Mouse (Mus musculus) ES-E14 (cell line): ENCODE results near the gene 5031439G07Rik.

Source experiments
- CHD2 ChIP-seq: IDR thresholded peaks from 2 replicates; pipeline ENCODE4 v1.6.1; 2014; ENCODE audit warnings: mild to moderate bottlenecking, low read depth, low read length, inconsistent platforms
- HCFC1 ChIP-seq: IDR thresholded peaks from 2 replicates; pipeline ENCODE4 v1.6.1; 2012; ENCODE audit warnings: low read length, inconsistent platforms, borderline replicate concordance; ENCODE audit not compliant: insufficient read depth
- MAFK ChIP-seq: IDR thresholded peaks from 2 replicates; pipeline ENCODE4 v1.6.1; 2014; ENCODE audit warnings: mild to moderate bottlenecking, low read depth, low read length, inconsistent platforms; ENCODE audit not compliant: insufficient read depth
- ZC3H11A ChIP-seq: IDR thresholded peaks from 2 replicates; pipeline ENCODE4 v1.6.1; 2012; ENCODE audit warnings: low read depth, mild to moderate bottlenecking, inconsistent platforms, low read length, borderline replicate concordance
- ZNF384 ChIP-seq: IDR thresholded peaks from 2 replicates; pipeline ENCODE4 v1.6.1; 2012; ENCODE audit warnings: low read depth, low read length, inconsistent platforms

DNA sequence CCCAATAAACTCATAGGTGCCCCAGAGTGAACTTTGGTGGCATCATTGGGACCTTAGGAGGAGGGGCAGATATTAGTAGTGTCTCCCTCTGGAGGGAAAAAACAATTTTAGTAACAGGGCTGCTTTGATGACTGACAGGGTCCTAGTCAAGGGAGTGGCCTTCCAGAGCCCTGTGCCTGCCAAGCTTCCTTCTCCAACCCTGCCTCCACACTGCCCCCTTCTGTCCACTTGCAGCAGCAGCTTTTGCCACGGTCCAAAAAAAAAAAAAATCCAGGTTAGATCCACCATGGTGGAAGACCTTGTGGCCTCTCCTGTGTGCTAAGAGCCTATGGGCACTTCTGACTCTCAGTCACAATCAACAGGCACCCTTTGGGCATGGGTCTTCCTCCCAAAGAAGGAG is 7.6 kb upstream of the 5031439G07Rik start:
- TF ChIP-seq ZC3H11A: 0 out of 2 replicates have a peak, but pooled peaks have one; percentile 8
- peak; percentile 97 for TF ChIP-seq ZNF384
- TF ChIP-seq HCFC1: no peak
- TF ChIP-seq CHD2: no peak
- no peak for TF ChIP-seq MAFK
